In genomic region chr3:85543652-85544051, GRCm38 (mm10) we compare ENCODE assay signal across 11 mouse cellular contexts. TPM values are rescaled to one million over a fixed set of nuclear protein-coding genes. Genes with fewer than 3 reads are reported as not detected.
DNase-seq lines count a peak whose midpoint lies in the region; ATAC-seq and TF ChIP-seq lines count a peak whose summit lies in the region.
"Had no signal": no experiment of that assay in that cellular context is flagged by ENCODE, and none has a peak within 500 bp of the region (broad histone marks: within the 10 kb centered on the region; RNA-seq: fewer than 3 reads in every experiment).

No protein-coding gene starts in this region.

- H3K9me3 ChIP-seq in hindbrain, embryonic 11.5 days (ENCODE audit: control insufficient read depth, low read length), result no peaks in the 10 kb centered on the region
- H3K9me3 ChIP-seq in hindbrain, embryonic 16.5 days (ENCODE audit: control insufficient read depth, low read length), result no peaks in the 10 kb centered on the region
- H3K9me3 ChIP-seq in CH12.LX (replicated peaks; ENCODE audit: low read length), result no peaks in the 10 kb centered on the region
- H3K9me3 ChIP-seq in lung, postnatal 0 days (ENCODE audit: low read length), result no peaks in the 10 kb centered on the region
- H3K9me3 ChIP-seq: stomach, embryonic 15.5 days had no signal

- no peaks in the 10 kb centered on the region for H3K36me3 ChIP-seq in hindbrain, embryonic 11.5 days (ENCODE audit: control insufficient read depth, insufficient read depth, low read length)
- H3K36me3 ChIP-seq in hindbrain, embryonic 16.5 days (ENCODE audit: control insufficient read depth, insufficient read depth, low read length), result no peaks in the 10 kb centered on the region
- no peaks in the 10 kb centered on the region for H3K36me3 ChIP-seq in CH12.LX (replicated peaks in 1 of 2; ENCODE audit: control insufficient read depth in 1 of 2, insufficient read depth in 1 of 2, low read length in 1 of 2)
- H3K36me3 ChIP-seq in lung, postnatal 0 days (ENCODE audit: insufficient read depth, low read length), result no peaks in the 10 kb centered on the region
- H3K36me3 ChIP-seq: stomach, embryonic 15.5 days had no signal

- TF ChIP-seq CTCF in CH12.LX (conservative IDR thresholded peaks at IDR 0.05 in 1 of 2, IDR thresholded peaks at IDR 0.05 in 1 of 2; ENCODE audit: low read depth in 2 of 2, low read length in 2 of 2), result peak; percentile 70 to 82
- TF ChIP-seq CTCF in lung, postnatal 0 days (IDR thresholded peaks at IDR 0.05), result peak; percentile 63

- no peak overlapping the region for H3K27ac ChIP-seq in hindbrain, embryonic 11.5 days (ENCODE audit: low read depth, low read length)
- no peak overlapping the region for H3K27ac ChIP-seq in hindbrain, embryonic 16.5 days (ENCODE audit: low read depth, low read length)
- no peak overlapping the region for H3K27ac ChIP-seq in CH12.LX (ENCODE audit: insufficient read depth, low read depth)
- no peak overlapping the region for H3K27ac ChIP-seq in lung, postnatal 0 days (ENCODE audit: low read length)
- H3K27ac ChIP-seq: stomach, embryonic 15.5 days had no signal

- TF ChIP-seq EP300 in CH12.LX (IDR thresholded peaks at IDR 0.05; ENCODE audit: low read length), result no peak
- no peak for TF ChIP-seq EP300 in lung, postnatal 0 days (IDR thresholded peaks at IDR 0.05)

- DNase-seq in hindbrain, embryonic 11.5 days (ENCODE audit: low spot score), result peak; percentile 48
- DNase-seq in CH12.LX (ENCODE audit: extremely low read depth) (peak; percentile 60), adipocyte (ENCODE audit: low spot score) (peak; percentile 38)
- peak; percentile 6 for DNase-seq in lung, postnatal 0 days (ENCODE audit: low spot score)
- no peak for DNase-seq in spleen, adult 12 weeks (ENCODE audit: low spot score)
- no peak for DNase-seq in frontal cortex, postnatal 36 days (ENCODE audit: low spot score in 2 of 2)
- no peak for DNase-seq in left cerebral cortex, adult 9 months (ENCODE audit: low spot score in 2 of 2)
- DNase-seq: heart, postnatal 10 days had no signal

- TF ChIP-seq RAD21 in CH12.LX (IDR thresholded peaks at IDR 0.05; ENCODE audit: low read depth, low read length), result peak; percentile 46

- dilution Hi-C loops in CH12.LX (cut with MboI; ENCODE audit: extremely low pct_ligation_motif_present, extremely low pct_unique_long_range_greater_than_20kb, low sequenced_read_pairs), result no loop called here

- H3K79me2 ChIP-seq in CH12.LX (replicated peaks; ENCODE audit: control insufficient read depth, extremely low read depth, insufficient read depth, poor library complexity, severe bottlenecking), result no peaks in the 10 kb centered on the region

- H3K4me2 ChIP-seq in hindbrain, embryonic 11.5 days (replicated peaks; ENCODE audit: low read depth, low read length), result no peak overlapping the region
- H3K4me2 ChIP-seq in hindbrain, embryonic 16.5 days (ENCODE audit: low read length), result no peak overlapping the region
- no peak overlapping the region for H3K4me2 ChIP-seq in CH12.LX (ENCODE audit: insufficient read depth, low read depth, poor library complexity, severe bottlenecking)
- H3K4me2 ChIP-seq in lung, postnatal 0 days (replicated peaks; ENCODE audit: low read depth, low read length), result no peak overlapping the region
- H3K4me2 ChIP-seq: stomach, embryonic 15.5 days had no signal

- in situ Hi-C loops in CH12.LX (cut with MboI; ENCODE audit: low pct_ligation_motif_present, low pct_unique_long_range_greater_than_20kb, low sequenced_read_pairs), result no loop called here

- 65% methylated on average over 2 of the region's 2 CpGs for WGBS in hindbrain, embryonic 11.5 days
- 70% methylated on average over 2 of the region's 2 CpGs for WGBS in hindbrain, embryonic 16.5 days
- 58% methylated on average over 2 of the region's 2 CpGs for WGBS in lung, postnatal 0 days

- TF ChIP-seq POLR2A in CH12.LX (IDR thresholded peaks at IDR 0.05; ENCODE audit: low read depth, low read length), result no peak

- no peak overlapping the region for H3K9ac ChIP-seq in hindbrain, embryonic 11.5 days (ENCODE audit: low read depth, low read length)
- no peak overlapping the region for H3K9ac ChIP-seq in hindbrain, embryonic 16.5 days (ENCODE audit: low read depth, low read length)
- no peak overlapping the region for H3K9ac ChIP-seq in CH12.LX (ENCODE audit: insufficient read depth, low read depth)
- H3K9ac ChIP-seq in lung, postnatal 0 days (replicated peaks; ENCODE audit: low read depth), result no peak overlapping the region
- H3K9ac ChIP-seq: stomach, embryonic 15.5 days had no signal

- H3K4me3 ChIP-seq in hindbrain, embryonic 11.5 days (ENCODE audit: low read depth, low read length), result no peak overlapping the region
- H3K4me3 ChIP-seq in hindbrain, embryonic 16.5 days (ENCODE audit: low read length), result no peak overlapping the region
- H3K4me3 ChIP-seq in CH12.LX (replicated peaks in 1 of 3; ENCODE audit: low read depth in 2 of 3, low read length in 2 of 3, poor library complexity in 1 of 3), result no peak overlapping the region
- H3K4me3 ChIP-seq in lung, postnatal 0 days (ENCODE audit: low read depth, low read length), result no peak overlapping the region
- H3K4me3 ChIP-seq: megakaryocyte, embryonic 14.5 days; stomach, embryonic 15.5 days had no signal

- no peaks in the 10 kb centered on the region for H3K27me3 ChIP-seq in hindbrain, embryonic 11.5 days (ENCODE audit: control insufficient read depth, insufficient read depth, low read length)
- H3K27me3 ChIP-seq in hindbrain, embryonic 16.5 days (replicated peaks; ENCODE audit: control insufficient read depth, insufficient read depth, low read length), result no peaks in the 10 kb centered on the region
- H3K27me3 ChIP-seq in CH12.LX (replicated peaks), result no peaks in the 10 kb centered on the region
- H3K27me3 ChIP-seq in lung, postnatal 0 days (replicated peaks; ENCODE audit: insufficient read depth, low read length), result no peaks in the 10 kb centered on the region
- H3K27me3 ChIP-seq: stomach, embryonic 15.5 days had no signal

- ATAC-seq in hindbrain, embryonic 11.5 days (ENCODE audit: low FRiP score), result no peak
- no peak for ATAC-seq in hindbrain, embryonic 16.5 days
- no peak for ATAC-seq in lung, postnatal 0 days

- H3K4me1 ChIP-seq in hindbrain, embryonic 11.5 days (replicated peaks; ENCODE audit: control insufficient read depth, insufficient read depth, low read length), result no peaks in the 10 kb centered on the region
- no peaks in the 10 kb centered on the region for H3K4me1 ChIP-seq in hindbrain, embryonic 16.5 days (ENCODE audit: control insufficient read depth, insufficient read depth, low read depth, low read length)
- H3K4me1 ChIP-seq in CH12.LX (ENCODE audit: control insufficient read depth in 1 of 2, insufficient read depth in 2 of 2), result peaks cover 0 to 12% of the 10 kb centered on the region in 2 experiments; a peak in 2 of 4 replicates
- no peaks in the 10 kb centered on the region for H3K4me1 ChIP-seq in lung, postnatal 0 days (ENCODE audit: insufficient read depth, low read depth, low read length)
- H3K4me1 ChIP-seq: stomach, embryonic 15.5 days had no signal

TF ChIP-seq in CH12.LX, 34 proteins besides CTCF, POLR2A, EP300 and RAD21:
- TF ChIP-seq CHD1 (IDR thresholded peaks at IDR 0.05; ENCODE audit: low read depth, low read length), result no peak
- no peak for TF ChIP-seq PAX5 (IDR thresholded peaks at IDR 0.05; ENCODE audit: low read length)
- TF ChIP-seq USF1 (IDR thresholded peaks at IDR 0.05; ENCODE audit: low read depth, low read length), result no peak
- TF ChIP-seq SMC3 (IDR thresholded peaks at IDR 0.05; ENCODE audit: low read depth, low read length), result peak; percentile 63
TF ChIP-seq in CH12.LX: peak in this region for 1.

RNA-seq across cellular contexts. Expression of gene Gatb, which starts 30.3 kb away (rescaled TPM):
- polyA plus RNA-seq in hindbrain, embryonic 11.5 days (2014; fragmentation: Nextera tagmentation; extraction: Ambion mirVana), result 18.6 and 24.0 TPM in 2 replicates
- 20.0 and 21.3 TPM in 2 replicates for polyA plus RNA-seq in hindbrain, embryonic 16.5 days (2015; fragmentation: Nextera tagmentation; extraction: Ambion mirVana)
- total RNA-seq in CH12.LX (2012; rRNA removed) (25.9 and 31.9 TPM in 2 replicates), CH12.LX (2014; rRNA removed) (39.8 and 41.9 TPM in 2 replicates)
- polyA plus RNA-seq in CH12.LX (2012; ENCODE audit: insufficient read length, low read depth), result 27.4 and 30.9 TPM in 2 replicates
- polyA plus RNA-seq in lung, postnatal 0 days (2015; fragmentation: Nextera tagmentation; extraction: Ambion mirVana), result 9.2 and 9.3 TPM in 2 replicates

Comparison
In these comparisons a context has a peak if more than half of its experiments do, and no peak if none do; other contexts are left out.
1. DNase-seq: peak in hindbrain, embryonic 11.5 days (single experiment), CH12.LX (single experiment), adipocyte (single experiment) and lung, postnatal 0 days (single experiment); none in spleen, adult 12 weeks (single experiment), frontal cortex, postnatal 36 days (0 of 2) and left cerebral cortex, adult 9 months (0 of 2).